Mouse (Mus musculus): ENCODE measurements around the gene Slc38a1.
A peak's percentile ranks its signal among the peaks of the same experiment; 100 is the strongest.

Slc38a1 gene

DNA sequence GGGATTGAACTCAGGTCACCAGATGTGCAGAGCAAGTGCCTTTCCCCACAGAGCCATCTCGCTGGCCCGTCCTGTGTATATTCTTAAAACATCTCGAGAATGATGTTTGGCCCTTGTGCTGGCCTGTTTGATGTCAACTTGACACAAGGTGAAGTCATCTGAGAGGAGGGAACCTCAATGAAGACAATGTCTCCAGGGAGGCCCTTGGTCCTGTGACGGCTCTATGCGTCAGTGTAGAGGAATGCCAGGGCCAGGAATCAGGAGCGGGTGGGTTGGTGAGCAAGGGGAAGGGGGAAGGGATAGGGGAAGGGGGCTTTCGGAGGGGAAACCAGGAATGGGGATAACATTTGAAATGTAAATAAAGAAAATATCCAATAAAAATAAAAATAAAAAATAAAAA is 25.2 kb downstream of the Slc38a1 start:
- no peak for DNase-seq (ENCODE audit: low read depth, low spot score)

DNA sequence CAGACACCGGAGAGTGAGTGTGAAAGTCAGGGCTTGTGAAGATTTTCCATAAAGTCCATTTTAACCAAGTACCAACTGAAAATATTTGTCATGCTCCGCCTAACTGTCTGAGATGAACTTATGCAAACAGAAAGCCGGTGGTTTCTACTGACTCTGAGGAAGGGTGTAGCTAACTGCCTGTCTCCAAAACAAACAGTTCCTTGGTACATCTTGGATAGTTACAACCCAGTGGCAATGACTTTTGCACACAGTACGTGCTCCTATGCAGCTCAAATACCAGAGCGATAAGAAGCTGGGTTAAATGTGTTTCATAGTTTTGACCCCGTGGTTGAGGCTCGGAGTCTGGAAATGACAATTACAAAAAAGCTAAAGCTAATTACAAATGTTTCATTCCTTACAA is 34.0 kb downstream of the Slc38a1 start:
- DNase-seq (ENCODE audit: low read depth, low spot score): no peak

DNA sequence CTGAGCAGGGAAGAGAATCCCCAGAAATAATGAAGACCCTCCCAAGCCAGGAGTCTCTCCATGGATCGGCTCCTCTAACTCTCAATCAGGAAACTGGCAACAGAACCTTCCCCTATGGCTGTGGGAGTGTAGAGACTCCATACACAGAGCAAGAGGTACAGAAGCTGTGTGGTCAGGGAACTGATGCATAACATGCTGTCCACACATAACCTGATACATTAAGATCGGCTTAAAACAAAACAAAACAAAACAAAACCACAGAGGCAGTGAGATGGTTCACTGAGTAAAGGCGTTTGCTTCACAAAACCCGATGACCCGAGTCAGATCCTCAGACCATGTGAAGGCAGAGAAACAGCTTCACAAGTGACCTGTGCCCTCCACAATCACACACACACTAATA is 35.3 kb downstream of the Slc38a1 start:
- no peak for DNase-seq (ENCODE audit: low read depth, low spot score)

DNA sequence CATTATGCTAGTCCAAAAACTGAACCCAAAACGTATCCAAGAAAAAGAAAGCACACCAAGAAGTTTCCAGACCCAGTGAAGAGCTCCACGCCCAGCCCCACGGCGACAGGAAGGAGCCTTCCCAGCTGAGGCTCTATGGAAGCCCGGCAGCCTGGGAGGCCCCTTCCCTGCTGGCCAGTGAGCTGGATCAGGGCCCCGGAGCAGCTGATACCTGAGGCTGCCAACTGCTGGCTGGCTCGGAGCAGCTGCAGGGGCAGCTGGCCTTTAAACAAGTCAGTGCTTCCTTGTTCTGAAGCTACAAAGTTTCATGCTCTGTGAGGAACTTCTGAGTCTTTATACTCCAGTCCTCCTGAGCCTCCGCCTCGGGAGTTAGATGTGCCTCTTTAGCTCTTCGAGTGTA is 38.4 kb downstream of the Slc38a1 start:
- peak; percentile 25 for DNase-seq (ENCODE audit: low read depth, low spot score)

DNA sequence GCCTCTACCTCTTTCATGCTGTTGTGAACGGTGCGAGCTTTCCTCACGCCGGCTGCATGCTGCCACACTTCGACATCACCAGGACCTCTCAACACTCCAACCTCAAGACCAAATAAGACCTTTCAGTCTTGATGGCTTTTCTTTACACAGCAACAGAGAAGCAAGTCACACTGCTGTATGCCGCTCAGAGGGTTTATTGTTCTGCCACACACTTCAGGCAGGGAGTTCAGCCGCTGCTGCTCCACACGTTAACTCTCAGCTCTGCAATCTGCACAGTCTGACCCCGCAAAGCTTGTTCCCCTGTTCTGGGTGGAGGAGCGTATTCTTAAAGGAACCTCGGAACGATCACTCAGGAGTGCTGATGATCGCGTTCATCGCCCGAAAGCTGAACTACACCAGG is 40.7 kb downstream of the Slc38a1 start:
- no peak for DNase-seq (ENCODE audit: low read depth, low spot score)

DNA sequence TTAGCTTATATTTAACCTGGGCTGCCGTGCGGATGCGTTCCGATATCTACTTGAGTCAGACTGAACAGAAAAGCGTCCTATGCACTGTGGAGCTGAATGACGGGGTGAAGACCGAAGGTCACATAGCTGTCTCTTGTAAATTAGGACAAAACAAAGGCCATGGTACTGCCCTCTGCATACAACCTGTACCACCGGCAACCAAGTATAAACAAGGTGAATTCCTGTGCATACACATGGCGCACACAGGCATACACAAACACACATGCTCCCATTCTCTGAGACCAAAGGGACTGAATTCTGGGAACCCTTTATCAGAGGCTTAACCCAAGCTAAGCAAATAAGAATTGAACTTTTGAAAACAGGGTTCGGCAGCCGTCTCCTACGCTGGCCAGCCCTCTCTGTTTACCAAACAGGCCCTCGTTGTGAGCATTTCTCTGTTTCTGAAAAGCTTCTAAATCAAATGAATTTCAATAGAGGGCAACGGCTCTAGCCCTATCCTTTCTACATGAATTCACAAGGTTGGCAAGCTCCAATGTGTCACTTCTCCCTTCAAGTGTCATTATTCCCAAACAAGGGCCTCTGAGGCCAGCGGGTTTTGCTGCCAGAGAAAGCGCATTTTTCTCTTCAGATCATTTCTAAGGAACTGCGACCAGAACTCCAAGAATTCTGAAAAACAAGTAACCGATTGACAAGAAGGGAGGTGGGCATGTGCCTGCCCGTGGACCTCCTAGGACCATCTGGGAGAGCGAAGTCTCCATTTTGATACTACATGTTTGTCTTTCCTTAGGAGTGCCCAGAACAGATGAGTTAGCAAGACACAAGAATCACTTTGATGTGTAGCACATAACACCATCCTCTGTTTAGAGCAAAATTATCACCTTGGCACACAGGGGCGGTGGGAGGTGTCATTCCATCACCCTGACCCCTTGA is 42.6 kb downstream of the Slc38a1 start:
- peak; percentile 16 for DNase-seq (ENCODE audit: low read depth, low spot score)

DNA sequence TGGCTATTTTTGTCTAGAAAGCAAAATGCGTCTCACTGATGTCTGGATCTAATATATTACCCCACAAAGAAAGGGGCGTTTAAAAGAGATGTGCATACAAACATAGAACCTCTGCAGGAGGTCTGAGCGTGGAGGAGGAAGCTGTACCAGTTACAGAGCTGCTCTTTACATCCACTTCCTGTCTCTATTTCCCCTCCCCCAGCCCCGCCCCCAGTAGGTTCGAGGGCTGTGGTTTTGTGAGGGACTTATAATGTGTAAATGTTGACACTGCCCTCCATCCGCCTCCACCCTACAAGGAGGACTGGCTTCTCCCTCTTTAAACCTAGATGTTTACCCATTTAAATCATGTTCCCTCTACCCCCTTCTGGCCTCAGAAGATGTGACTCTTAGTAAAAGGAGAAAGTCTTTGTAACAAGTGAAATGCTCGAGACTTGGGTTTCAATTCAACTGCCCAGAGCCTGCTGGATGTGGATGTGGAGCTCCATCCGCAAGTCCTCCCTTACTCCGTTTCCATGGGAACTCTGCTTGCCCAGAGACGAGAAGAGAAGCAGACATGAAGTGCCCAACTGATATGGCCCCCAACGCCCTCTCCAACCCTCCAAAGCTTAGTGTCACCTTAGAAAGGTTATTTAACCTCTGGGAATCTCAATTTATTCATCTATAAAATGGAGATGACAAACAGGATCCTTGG is 43.7 kb downstream of the Slc38a1 start:
- DNase-seq (ENCODE audit: low read depth, low spot score): peak; percentile 51

DNA sequence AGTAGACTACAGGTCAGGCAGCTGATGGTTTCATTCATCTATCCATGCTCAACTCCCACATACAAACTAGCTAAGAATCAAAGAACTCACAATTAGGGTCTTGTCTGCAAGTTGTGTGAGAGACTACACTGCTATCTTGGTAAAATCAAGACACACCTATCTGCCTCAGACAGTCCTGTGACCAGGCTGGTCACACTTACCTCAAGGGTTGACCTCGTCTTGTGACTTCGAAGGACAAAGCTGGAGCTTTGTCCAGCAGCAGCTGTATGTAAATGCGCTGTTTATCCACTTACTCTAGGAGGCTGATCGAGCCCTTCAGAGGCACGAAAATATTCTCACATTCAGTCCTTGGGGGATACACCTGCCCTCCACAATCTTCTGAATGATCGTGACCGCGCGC is 45.6 kb downstream of the Slc38a1 start:
- DNase-seq (ENCODE audit: low read depth, low spot score): no peak

DNA sequence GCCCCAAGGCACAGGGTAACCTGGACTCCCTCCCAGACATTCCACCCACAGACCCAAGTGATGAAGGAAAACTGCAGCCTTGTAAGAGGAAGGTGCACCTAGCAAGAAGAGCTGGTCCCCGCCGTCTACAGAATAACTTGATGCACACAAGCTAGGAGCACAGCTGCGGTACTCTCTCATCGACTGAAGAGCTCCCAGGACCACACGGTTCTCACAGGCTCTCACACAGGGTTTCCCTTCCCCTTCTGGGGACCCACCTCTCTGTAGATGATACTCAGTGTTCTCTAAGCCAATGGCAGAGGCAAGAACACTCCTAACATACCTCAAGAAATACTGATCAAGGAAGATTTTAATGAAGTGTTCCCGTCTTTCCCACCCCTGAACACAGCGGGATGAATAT is 48.4 kb downstream of the Slc38a1 start:
- no peak for DNase-seq (ENCODE audit: low read depth, low spot score)

DNA sequence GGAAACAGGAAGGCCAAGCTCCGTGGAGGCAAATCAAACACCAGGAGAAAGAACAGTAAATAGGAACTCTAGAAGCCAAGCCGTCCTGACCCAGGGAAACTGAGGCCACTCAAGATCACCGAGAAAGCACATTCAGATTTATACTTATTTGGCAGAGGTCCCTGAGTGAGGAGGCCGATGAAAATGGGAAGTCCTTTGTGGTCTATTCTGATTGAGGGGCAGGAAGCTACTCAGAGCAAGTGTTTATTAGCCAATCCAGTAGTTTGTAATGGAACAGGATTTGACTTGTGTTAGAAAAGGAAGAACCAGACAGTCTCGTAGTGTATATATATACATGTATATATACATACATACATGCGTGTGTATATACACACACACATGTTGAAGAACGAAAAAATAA is 48.8 kb downstream of the Slc38a1 start:
- DNase-seq (ENCODE audit: low read depth, low spot score): no peak

DNA sequence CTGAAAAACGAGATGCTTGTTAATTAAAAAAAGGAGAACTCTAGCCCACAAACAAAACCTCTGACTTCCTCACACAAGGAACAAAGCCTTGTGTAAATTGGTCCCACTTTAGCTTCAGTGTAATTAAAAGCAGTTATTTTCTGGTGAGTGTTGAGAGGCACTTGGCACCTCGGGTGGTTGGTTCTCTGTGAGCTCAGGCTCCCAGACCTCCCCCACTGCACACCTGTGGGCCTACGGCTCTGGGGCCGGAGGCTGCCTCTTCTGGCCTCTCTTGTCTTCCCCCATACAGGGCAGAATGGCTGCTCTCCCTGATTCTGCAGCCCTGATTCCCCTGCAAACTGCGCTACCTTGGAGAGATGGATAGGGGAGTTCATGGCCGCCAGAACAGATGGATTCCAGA is 49.3 kb downstream of the Slc38a1 start:
- DNase-seq (ENCODE audit: low read depth, low spot score): no peak

DNA sequence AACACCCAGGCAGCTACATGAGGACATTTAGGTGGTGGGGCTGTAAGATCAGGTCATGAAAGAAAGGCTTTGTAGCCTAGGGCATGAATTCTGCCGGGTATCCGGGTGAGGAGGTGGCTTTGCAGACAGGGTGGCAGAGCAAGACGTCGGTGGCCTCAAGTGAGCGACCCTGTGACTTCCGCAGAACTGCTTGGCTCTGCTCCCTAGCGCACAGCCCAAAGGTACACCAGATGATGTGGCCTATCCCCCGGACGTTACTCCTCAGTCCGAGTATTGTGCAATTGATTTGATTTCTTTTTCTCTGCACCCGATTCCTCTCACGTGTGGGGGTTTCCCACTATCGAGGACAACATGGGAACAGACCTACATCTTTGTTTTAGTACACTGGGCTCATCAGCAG is 49.7 kb downstream of the Slc38a1 start:
- DNase-seq (ENCODE audit: low read depth, low spot score): no peak

DNA sequence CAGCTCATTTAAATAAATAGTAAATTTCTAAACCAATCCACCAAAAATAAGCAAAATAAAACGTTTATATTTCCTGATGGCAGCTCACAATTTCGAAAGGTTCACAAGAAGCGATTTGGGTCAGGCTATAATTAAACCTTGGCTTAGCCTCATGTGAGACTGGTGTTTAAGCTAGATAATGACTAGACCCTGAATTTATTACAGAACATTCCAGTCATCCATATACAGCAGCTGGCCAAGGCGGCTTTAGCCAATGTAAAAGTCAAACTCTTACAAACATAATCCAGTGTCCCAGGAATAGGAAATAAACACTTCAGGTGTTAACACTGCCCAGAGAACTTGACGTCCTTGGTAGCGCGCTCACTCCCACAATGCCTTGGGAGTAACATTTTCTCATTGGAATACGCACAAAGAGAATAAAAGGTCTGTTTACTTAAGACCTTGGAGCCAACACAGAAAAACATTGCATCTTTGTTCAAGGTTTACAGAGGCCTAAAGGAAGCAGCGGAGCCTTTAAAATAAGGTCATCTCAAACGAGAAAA is 50.8 kb downstream of the Slc38a1 start:
- DNase-seq (ENCODE audit: low read depth, low spot score): no peak

DNA sequence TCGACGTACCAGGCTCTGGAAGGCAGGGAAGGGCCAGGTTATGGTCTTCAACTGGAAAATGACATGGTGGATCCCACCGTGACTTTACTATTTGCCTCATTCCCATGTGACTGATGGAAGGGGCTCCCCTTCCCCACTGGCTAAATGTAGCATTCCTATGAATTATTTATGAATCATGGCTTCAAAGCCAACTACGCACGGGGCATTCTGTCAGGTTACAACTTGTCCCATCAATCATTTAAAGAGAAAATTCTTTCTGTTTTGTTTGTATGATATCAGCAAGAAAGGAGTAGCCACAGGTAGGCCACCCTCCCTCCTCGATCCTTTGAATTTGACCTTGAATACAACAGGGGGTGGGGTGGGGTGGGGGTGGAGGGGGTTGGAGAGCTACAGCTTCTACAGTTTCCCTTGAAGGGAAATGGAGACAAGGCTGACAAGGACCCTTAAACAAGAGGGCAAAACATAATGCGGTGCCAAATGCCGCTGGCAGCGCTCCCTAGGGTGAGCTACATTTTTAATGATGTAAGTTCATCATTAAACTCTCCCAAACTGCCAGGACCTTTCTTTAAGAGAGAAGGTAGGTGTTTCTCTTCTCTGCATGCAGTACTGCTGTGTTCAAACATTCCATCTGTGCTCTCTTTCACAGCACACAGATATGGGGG is 53.6 kb downstream of the Slc38a1 start:
- peak; percentile 47 for DNase-seq (ENCODE audit: low read depth, low spot score)

DNA sequence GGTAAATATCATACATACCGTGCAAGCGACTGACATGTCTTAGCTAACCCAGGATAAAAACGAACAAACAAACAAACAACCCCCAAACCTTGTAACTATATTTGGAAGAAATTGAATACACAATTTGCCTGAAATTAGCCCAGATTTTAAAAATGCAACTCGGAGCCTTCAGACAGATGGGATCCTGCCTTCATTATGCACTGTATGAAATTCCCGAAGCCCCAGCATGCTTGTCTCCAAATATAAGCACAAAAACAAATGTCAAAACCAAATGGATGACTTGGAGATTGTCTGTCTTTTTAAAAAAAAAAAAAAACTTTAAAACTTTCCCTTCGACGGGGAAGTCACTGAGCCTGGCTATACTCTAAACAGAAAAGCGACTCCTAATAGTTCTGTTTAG is 54.7 kb downstream of the Slc38a1 start:
- DNase-seq (ENCODE audit: low read depth, low spot score): no peak

DNA sequence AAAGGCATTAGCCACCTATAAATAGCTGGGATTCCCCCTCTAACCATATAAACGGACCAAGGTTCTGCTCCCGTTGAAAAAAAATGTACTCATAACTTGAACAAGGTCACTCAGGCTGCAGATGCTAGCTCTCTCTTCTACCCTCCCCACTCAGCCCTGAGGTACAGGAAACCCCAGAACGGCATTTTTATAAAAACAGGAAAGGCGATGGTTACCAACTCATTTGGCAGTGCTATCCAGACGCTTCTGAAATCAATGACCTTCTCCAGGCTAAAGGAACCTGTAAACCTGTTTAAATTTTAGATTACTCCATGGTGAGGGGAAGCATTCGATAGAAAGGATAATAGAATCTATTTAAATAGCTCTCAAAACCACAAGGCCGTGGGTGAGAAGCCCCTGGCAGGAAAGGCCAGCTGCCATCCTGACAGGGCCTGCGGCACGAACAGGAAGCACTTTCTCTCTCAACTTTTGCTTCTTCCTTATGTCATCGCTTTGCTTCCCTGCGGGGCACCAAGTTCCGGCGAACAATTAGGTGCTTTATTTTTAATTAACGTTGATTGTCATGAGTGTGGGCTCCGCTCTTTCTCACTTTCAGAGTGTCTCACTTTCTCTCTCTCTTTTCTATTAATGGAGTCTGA is 59.2 kb downstream of the Slc38a1 start:
- no peak for DNase-seq (ENCODE audit: low read depth, low spot score)

DNA sequence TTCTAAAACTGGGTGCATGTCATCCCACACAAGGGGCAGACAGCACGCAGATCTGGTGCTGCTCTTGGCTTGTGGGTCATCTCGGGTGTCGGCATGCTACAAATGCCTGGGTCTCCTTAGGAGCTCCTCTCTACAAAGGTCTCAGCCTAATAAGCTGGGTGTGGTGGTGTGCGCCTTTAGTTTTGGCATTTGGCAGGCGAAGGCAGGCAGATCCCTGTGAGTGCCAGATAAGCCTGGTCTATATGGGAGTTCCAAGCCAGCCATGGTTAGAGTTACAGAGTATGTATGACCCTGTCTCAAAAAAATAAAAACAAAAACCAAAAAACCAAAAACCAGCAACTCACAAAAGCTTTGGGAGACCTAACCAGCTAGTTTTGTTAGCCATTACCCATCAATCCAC is 65.7 kb downstream of the Slc38a1 start:
- DNase-seq (ENCODE audit: low read depth, low spot score): no peak

DNA sequence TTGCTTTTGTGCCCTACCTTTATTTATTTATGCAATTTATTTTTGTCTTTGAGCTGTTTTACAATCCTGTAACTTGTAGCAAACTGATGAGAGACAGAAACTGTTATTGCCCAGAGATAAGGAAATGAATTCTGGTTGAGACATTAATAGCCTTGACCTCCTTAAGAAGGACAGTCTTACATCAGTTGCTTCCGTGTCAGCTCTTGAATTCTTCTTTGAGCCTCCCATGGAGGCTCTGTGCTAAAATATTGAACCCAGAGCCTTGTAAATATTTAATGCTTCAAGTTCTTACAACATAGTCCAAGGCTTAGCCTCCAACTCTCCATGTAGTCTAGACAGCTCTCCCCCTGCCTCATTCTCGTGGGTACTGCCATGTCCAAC is 73.7 kb downstream of the Slc38a1 start:
- DNase-seq (ENCODE audit: low read depth, low spot score): no peak

DNA sequence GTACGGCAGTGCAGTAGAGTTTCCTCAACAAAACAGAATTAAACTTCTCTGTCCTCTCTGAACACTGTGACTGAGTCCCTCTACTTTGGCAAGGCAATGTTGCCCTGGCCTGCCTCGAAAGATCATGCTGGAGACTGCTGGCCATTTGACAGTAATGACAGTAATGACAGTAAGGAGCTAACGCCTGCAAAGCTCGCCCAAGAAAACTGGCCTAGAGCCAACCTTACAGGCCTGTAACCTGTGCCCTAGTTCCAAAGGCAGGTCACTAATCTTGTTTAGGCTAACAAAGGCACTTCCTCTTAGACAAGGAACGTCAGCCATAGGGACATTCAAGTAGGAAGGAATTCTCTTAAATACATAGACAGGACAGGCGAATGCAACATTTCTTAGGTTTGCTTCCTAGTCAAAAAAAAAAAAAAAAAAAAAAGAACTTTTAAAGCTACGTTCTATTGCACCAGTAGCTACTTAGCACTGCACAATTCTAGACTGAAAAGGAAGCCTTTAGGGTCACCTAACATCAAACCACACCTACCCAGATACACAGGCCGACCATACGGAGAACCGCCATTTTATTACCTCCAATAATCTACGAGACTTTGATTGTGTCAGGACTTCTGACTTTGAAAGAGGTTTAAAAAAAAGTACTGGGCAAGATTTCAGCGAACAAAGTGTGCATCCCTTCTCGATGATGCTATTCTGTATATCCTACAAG is 74.3 kb downstream of the Slc38a1 start:
- DNase-seq (ENCODE audit: low read depth, low spot score): no peak

DNA sequence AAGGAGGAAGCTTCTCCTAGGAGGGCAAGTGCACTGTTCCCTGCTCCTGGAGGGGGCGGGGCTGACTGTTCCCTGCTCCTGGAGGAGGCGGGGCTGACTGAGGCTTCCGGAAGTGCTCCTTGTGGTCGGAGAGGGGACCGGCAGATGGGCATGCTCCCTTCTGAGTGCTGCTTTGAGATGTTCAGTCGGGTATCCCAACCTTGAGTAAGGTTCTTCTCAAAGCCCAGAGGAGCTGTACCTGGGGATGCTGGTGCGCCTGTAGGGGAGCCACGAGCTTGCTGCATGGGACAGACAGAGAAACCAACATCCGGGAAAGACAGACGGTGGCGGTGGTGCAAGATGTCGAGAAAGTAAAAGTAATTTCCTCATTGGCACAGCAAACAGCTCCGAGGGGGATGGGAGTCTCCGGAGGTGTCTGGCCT is 75.9 kb downstream of the Slc38a1 start:
- peak; percentile 96 for DNase-seq (ENCODE audit: low read depth, low spot score)

DNA sequence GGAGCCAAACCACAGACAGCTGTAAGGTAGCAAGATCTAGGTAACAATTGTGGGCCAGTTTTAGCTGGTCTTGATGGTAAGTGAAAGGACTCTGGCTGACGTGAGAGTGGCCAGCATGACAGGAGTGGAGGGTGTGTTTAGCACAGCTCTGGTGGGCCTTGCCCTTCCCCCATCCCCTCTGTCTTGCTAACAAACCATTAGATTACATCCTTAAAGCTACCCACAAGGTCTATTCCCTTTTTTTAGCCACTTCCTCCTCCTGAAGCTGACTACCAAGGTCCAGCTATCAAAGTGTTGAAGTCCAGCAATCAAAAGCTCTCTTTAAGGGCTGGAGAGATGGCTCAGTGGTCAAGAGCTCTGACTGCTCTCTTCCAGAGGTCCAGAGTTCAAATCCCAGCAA is 78.9 kb downstream of the Slc38a1 start:
- no peak for DNase-seq (ENCODE audit: low read depth, low spot score)

All from ZHBTc4 (cell line).